Mouse (Mus musculus) limb, embryonic 10.5 days (tissue): Measurements from ENCODE around the gene Lrrc10. TPM values are rescaled to one million over a fixed set of nuclear protein-coding genes. Genes with fewer than 3 reads are reported as not detected.

ENCODE experiments used
- polyA plus RNA-seq: library from polyadenylated mRNA; unstranded; fragments of >200 nt; fragmentation: Nextera tagmentation; extraction: Ambion mirVana; gene quantifications from 2 replicates; pipeline ENCODE4 v1.2.1, GENCODE M21; 2016

The Lrrc10 gene
- polyA plus RNA-seq, 1 experiment from 2014 or later = not detected

Other genes starting within 250 kb of the Lrrc10 start
- 0.04 TPM in 1 of 2 replicates, not detected in the other for gene Myrfl, start 148.4 kb upstream of the Lrrc10 start, polyA plus RNA-seq
- gene Rab3ip, start 94.6 kb upstream of the Lrrc10 start, polyA plus RNA-seq = 36.7 and 40.0 TPM in 2 replicates
- gene Gm10271, start 72.7 kb upstream of the Lrrc10 start, polyA plus RNA-seq = not detected in 2 replicates
- 0.05 TPM in 1 of 2 replicates, not detected in the other for gene Best3, start 59.0 kb upstream of the Lrrc10 start, polyA plus RNA-seq
- gene Cct2, start 18.5 kb downstream of the Lrrc10 start, polyA plus RNA-seq = 350 and 402 TPM in 2 replicates
- 18.0 and 20.0 TPM in 2 replicates for gene Frs2, start 103.2 kb downstream of the Lrrc10 start, polyA plus RNA-seq
- gene Yeats4, start 179.2 kb downstream of the Lrrc10 start, polyA plus RNA-seq = 107 and 111 TPM in 2 replicates
- gene 9530003J23Rik, start 193.4 kb downstream of the Lrrc10 start, polyA plus RNA-seq = not detected in 2 replicates
- gene Lyz2, start 237.0 kb downstream of the Lrrc10 start, polyA plus RNA-seq = 6.8 and 8.7 TPM in 2 replicates
- not detected in 2 replicates for gene Lyz1, start 247.5 kb downstream of the Lrrc10 start, polyA plus RNA-seq